Mouse (Mus musculus): Measurements from ENCODE around the gene Hic2.

DNA sequence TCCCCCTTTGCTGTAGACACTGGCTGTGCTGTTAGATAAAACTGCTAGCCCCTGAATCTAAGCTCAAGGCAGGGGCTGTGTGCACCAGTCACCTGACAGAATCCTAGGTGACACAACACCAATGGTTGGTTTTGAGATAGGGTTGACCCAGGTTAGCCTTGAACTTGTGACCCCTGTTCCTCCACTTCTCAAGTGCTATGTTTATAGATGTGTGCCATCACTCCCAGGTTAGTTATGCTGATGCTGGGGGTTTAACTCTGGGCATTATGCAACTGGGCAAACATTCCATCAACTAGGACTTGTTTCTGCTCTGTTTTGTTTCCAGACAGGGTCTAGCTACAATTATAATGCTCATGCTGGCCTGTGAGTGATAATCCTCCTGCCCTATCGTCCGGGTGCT, 53.7 kb downstream of the Hic2 start:
- TF ChIP-seq CTCF (IDR thresholded peaks at IDR 0.05; ENCODE audit: borderline replicate concordance, insufficient read depth, low read length) (no peak), POLR2A (IDR thresholded peaks at IDR 0.05; ENCODE audit: low read depth, low read length) (no peak)

Measured in embryonic fibroblast, embryonic 13.5 days (primary cell).